Mouse (Mus musculus): ENCODE results near the gene Galr3.

DNA sequence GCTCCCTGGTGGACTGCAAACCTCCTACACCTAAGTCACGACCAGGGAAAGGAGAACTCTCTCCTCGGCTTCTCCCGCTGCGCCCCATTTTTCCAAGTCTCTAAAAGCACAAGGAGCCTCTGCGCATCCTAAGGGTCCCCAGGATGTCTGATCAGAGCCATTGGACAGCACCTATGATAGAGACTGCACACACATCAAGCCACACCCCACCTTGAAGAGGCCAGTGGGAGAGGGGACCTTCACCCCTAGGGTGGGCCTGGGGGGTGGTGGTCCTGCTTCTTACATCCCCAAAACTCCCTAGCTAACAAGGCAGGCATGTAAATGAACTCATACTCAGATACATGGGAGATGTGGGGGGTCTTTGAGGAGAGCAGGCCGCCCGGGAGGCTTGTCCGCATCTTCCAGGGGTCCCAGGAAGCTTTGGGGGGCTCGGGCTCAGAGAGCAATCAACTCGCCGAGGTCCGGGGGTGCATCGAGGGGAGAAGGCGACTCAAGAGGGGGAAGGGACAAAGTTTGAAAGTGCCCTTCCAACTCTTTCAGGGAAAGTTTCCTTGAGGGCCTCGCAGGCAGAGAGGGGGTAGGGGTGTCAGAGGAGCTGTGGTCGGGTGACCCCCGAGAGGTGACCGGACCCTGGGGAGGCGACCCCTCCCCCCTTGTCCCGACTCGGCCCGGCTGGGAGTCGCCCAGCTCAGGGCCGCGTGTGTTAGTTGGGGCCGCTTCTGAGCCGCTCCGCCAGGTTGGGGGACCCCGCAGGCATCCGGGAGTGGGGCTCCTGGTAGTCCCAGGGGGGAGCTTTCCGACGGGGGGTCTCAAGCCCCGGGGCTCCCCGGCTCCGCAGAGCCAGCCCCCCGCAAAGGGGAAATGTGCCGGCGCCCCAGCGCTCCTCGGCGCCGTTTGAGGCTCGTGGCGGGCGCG lies 14.1 kb upstream of the Galr3 start:
- no peak for TF ChIP-seq CTCF (IDR thresholded peaks at IDR 0.05; ENCODE audit: low read depth)
- no peak for TF ChIP-seq EP300 (IDR thresholded peaks at IDR 0.05; ENCODE audit: low read depth)

Data from heart, postnatal 0 days (tissue).